Mouse (Mus musculus) kidney, postnatal 0 days (tissue): ENCODE results near the gene 2310030G06Rik. TPM values are rescaled to one million over a fixed set of nuclear protein-coding genes. Genes with fewer than 3 reads are reported as not detected.

Experiments
- ATAC-seq: fragments of 200-750 bp; cut with Nextera tagmentation; replicated peaks from 2 replicates; pipeline ENCODE4 v1.8.0; 2017; ENCODE audit warnings: low read depth, moderate number of reproducible peaks, moderate TSS enrichment, moderate library complexity; ENCODE audit not compliant: low FRiP score
- DNase-seq: peaks from one replicate; pipeline ENCODE4 v3.0.0-alpha.2; 2016; ENCODE audit warnings: low spot score
- H3K27ac ChIP-seq: fragments of 300-500 bp; sonication (generic); 2 replicates; pipeline ENCODE4 v1.5.1; 2014; ENCODE audit warnings: mild to moderate bottlenecking
- H3K27me3 ChIP-seq: fragments of 300-500 bp; sonication (generic); 2 replicates; pipeline ENCODE4 v1.6.1; 2014; ENCODE audit warnings: low read length, mixed read lengths; ENCODE audit not compliant: insufficient read depth
- H3K36me3 ChIP-seq: fragments of 300-500 bp; sonication (generic); 2 replicates; pipeline ENCODE4 v1.6.1; 2014; ENCODE audit warnings: low read length, mixed read lengths; ENCODE audit not compliant: insufficient read depth
- H3K4me1 ChIP-seq: fragments of 300-500 bp; sonication (generic); replicated peaks from 2 replicates; pipeline ENCODE4 v1.6.1; 2014; ENCODE audit warnings: antibody characterized with exemption, low read length, mixed read lengths; ENCODE audit not compliant: insufficient read depth
- H3K4me2 ChIP-seq: fragments of 300-500 bp; sonication (generic); 2 replicates; pipeline ENCODE4 v1.6.1; 2014; ENCODE audit warnings: mild to moderate bottlenecking, low read length, moderate library complexity, mixed read lengths
- H3K4me3 ChIP-seq: fragments of 300-500 bp; sonication (generic); replicated peaks from 2 replicates; pipeline ENCODE4 v1.5.1; 2014; ENCODE audit warnings: low read depth, low read length
- H3K9ac ChIP-seq: fragments of 300-500 bp; sonication (generic); 2 replicates; pipeline ENCODE4 v1.6.1; 2014; ENCODE audit warnings: low read depth, low read length
- H3K9me3 ChIP-seq: fragments of 300-500 bp; sonication (generic); replicated peaks from 2 replicates; pipeline ENCODE4 v1.6.1; 2016; ENCODE audit warnings: low read length, inconsistent platforms, mixed read lengths
- CTCF ChIP-seq: IDR thresholded peaks from 2 replicates; pipeline ENCODE4 v1.5.1; 2016; ENCODE audit warnings: antibody characterized with exemption, low read depth, mild to moderate bottlenecking, moderate library complexity
- whole genome bisulfite sequencing: fragments of 180-500 bp; shearing (Covaris S2); extraction: QIAGEN DNeasy Blood & Tissue Kit; methylation state at CpG from one replicate; pipeline ENCODE4 v1.1.7; 2014; 5-methylcytosine and 5-hydroxymethylcytosine counted together
- polyA plus RNA-seq: library from polyadenylated mRNA; unstranded; fragments of >200 nt; fragmentation: Nextera tagmentation; extraction: Ambion mirVana; gene quantifications from 2 replicates; pipeline ENCODE4 v1.2.1, GENCODE M21; 2015

2310030G06Rik gene
- polyA plus RNA-seq, 1 experiment from 2014 or later = 26.8 TPM

GRCm38 (mm10) chr9:50745806-50746205 lies 530 bp downstream of the 2310030G06Rik start:
- Histone ChIP-seq H3K4me1 (no peaks in the 10 kb centered on the region), H3K4me2 (peak overlapping the region; percentile 68), H3K27ac (peak overlapping the region; percentile 89), H3K36me3 (no peaks in the 10 kb centered on the region), H3K9me3 (no peaks in the 10 kb centered on the region), H3K9ac (peak overlapping the region; percentile 32), H3K27me3 (no peaks in the 10 kb centered on the region), H3K4me3 (peak overlapping the region; percentile 48)
- 11% methylated on average over 7 of the region's 7 CpGs for WGBS
- ATAC-seq (0 out of 2 replicates have a peak, but pooled peaks have one; percentile 25), DNase-seq (peak; percentile 16)
- no peak for TF ChIP-seq CTCF

- H3K27me3 ChIP-seq = no peaks in the 10 kb centered on the region
- no peak for DNase-seq
- no peak overlapping the region for H3K27ac ChIP-seq
- 68% methylated on average over 2 of the region's 2 CpGs for WGBS
- no peaks in the 10 kb centered on the region for H3K4me1 ChIP-seq
- H3K9me3 ChIP-seq = no peaks in the 10 kb centered on the region
- TF ChIP-seq CTCF = no peak
- no peak for ATAC-seq
- H3K9ac ChIP-seq = no peak overlapping the region
- no peaks in the 10 kb centered on the region for H3K36me3 ChIP-seq
- H3K4me2 ChIP-seq = no peak overlapping the region
- H3K4me3 ChIP-seq = no peak overlapping the region
Measured at GRCm38 (mm10) chr9:50742744-50743143, 3.6 kb downstream of the 2310030G06Rik start.

- H3K27me3 ChIP-seq = no peaks in the 10 kb centered on the region
- no peak overlapping the region for H3K4me2 ChIP-seq
- no peak overlapping the region for H3K4me3 ChIP-seq
- H3K9ac ChIP-seq = no peak overlapping the region
- no peak overlapping the region for H3K27ac ChIP-seq
- no peaks in the 10 kb centered on the region for H3K4me1 ChIP-seq
- ATAC-seq (no peak), DNase-seq (no peak)
- TF ChIP-seq CTCF = no peak
- no peaks in the 10 kb centered on the region for H3K36me3 ChIP-seq
- whole genome bisulfite sequencing = 80% methylated on average over 3 of the region's 3 CpGs
- no peaks in the 10 kb centered on the region for H3K9me3 ChIP-seq
Measured at GRCm38 (mm10) chr9:50742261-50742660, 4.1 kb downstream of the 2310030G06Rik start.

- ATAC-seq (no peak), DNase-seq (no peak)
- 77% methylated on average over 14 of the region's 14 CpGs for WGBS
- Histone ChIP-seq H3K4me1 (no peaks in the 10 kb centered on the region), H3K4me3 (no peak overlapping the region), H3K36me3 (no peaks in the 10 kb centered on the region), H3K27me3 (no peaks in the 10 kb centered on the region), H3K9ac (no peak overlapping the region), H3K27ac (no peak overlapping the region), H3K9me3 (no peaks in the 10 kb centered on the region), H3K4me2 (no peak overlapping the region)
- no peak for TF ChIP-seq CTCF
Measured at GRCm38 (mm10) chr9:50740867-50741784, 5.2 kb downstream of the 2310030G06Rik start.

GRCm38 (mm10) chr9:50738914-50739870 lies 7.1 kb downstream of the 2310030G06Rik start, which contains the start of gene Dixdc1:
Gene Dixdc1, minus strand, starts transcription at chr9:50739517.
- Histone ChIP-seq H3K27ac (no peak within 1 kb of the TSS), H3K4me3 (peak within 1 kb of the TSS; percentile 27), H3K4me2 (peak within 1 kb of the TSS; percentile 57), H3K9me3 (no peaks in the 10 kb centered on the region), H3K9ac (no peak within 1 kb of the TSS), H3K4me1 (no peaks in the 10 kb centered on the region), H3K27me3 (no peaks in the 10 kb centered on the region), H3K36me3 (no peaks in the 10 kb centered on the region)
- DNase-seq (peak; percentile 96), ATAC-seq (peak; percentile 99)
- WGBS = 12% methylated on average over 36 of the region's 36 CpGs
- TF ChIP-seq CTCF = no peak

GRCm38 (mm10) chr9:50734989-50735388 lies 11.3 kb downstream of the 2310030G06Rik start:
- Histone ChIP-seq H3K9me3 (no peaks in the 10 kb centered on the region), H3K27me3 (no peaks in the 10 kb centered on the region), H3K27ac (no peak overlapping the region), H3K4me2 (no peak overlapping the region), H3K4me3 (no peak overlapping the region), H3K9ac (no peak overlapping the region), H3K4me1 (no peaks in the 10 kb centered on the region), H3K36me3 (no peaks in the 10 kb centered on the region)
- peak; percentile 92 for TF ChIP-seq CTCF
- DNase-seq (peak; percentile 84), ATAC-seq (no peak)
- WGBS = 1% methylated on average over 9 of the region's 9 CpGs
